Mouse (Mus musculus): ENCODE data around the gene Vinac1. TPM values are rescaled to one million over a fixed set of nuclear protein-coding genes. Genes with fewer than 3 reads are reported as not detected.

The Vinac1 gene
- polyA plus RNA-seq, 1 experiment, result 0.03 TPM

GRCm38 (mm10) chr2:129006194-129006749 is 41.7 kb downstream of the Vinac1 start:
- Histone ChIP-seq H3K36me3 (ENCODE audit: control insufficient read depth, insufficient read depth, low read length) (no peaks in the 10 kb centered on the region), H3K4me1 (ENCODE audit: control insufficient read depth, insufficient read depth, low read length) (no peaks in the 10 kb centered on the region), H3K27me3 (replicated peaks; ENCODE audit: control insufficient read depth, insufficient read depth, low read length) (no peaks in the 10 kb centered on the region), H3K27ac (ENCODE audit: insufficient read depth, low read depth, low read length) (no peak overlapping the region), H3K4me3 (ENCODE audit: insufficient read depth, low read depth, low read length) (no peak overlapping the region)
- no peak for DNase-seq
- TF ChIP-seq CTCF (conservative IDR thresholded peaks at IDR 0.05; ENCODE audit: insufficient read depth, insufficient read length, low read depth, low read length) (no peak), POLR2A (IDR thresholded peaks at IDR 0.05; ENCODE audit: low read depth, low read length) (no peak)
- WGBS, result 82% methylated on average over 4 of the region's 4 CpGs

GRCm38 (mm10) chr2:129004872-129005271 is 43.1 kb downstream of the Vinac1 start:
- Histone ChIP-seq H3K4me1 (ENCODE audit: control insufficient read depth, insufficient read depth, low read length) (no peaks in the 10 kb centered on the region), H3K4me3 (ENCODE audit: insufficient read depth, low read depth, low read length) (no peak overlapping the region), H3K36me3 (ENCODE audit: control insufficient read depth, insufficient read depth, low read length) (no peaks in the 10 kb centered on the region; the same call in 1 of the 2 replicates), H3K27me3 (replicated peaks; ENCODE audit: control insufficient read depth, insufficient read depth, low read length) (no peaks in the 10 kb centered on the region), H3K27ac (ENCODE audit: insufficient read depth, low read depth, low read length) (no peak overlapping the region)
- no peak for DNase-seq
- no peak for TF ChIP-seq POLR2A (IDR thresholded peaks at IDR 0.05; ENCODE audit: low read depth, low read length)
- no peak for TF ChIP-seq CTCF (conservative IDR thresholded peaks at IDR 0.05; ENCODE audit: insufficient read depth, insufficient read length, low read depth, low read length)

- no peak for TF ChIP-seq CTCF (conservative IDR thresholded peaks at IDR 0.05; ENCODE audit: insufficient read depth, insufficient read length, low read depth, low read length)
- TF ChIP-seq POLR2A (IDR thresholded peaks at IDR 0.05; ENCODE audit: low read depth, low read length), result no peak
- WGBS, result 93% methylated on average over 3 of the region's 3 CpGs
- Histone ChIP-seq H3K4me1 (ENCODE audit: control insufficient read depth, insufficient read depth, low read length) (no peaks in the 10 kb centered on the region), H3K27ac (ENCODE audit: insufficient read depth, low read depth, low read length) (no peak overlapping the region), H3K4me3 (ENCODE audit: insufficient read depth, low read depth, low read length) (no peak overlapping the region), H3K27me3 (replicated peaks; ENCODE audit: control insufficient read depth, insufficient read depth, low read length) (no peaks in the 10 kb centered on the region), H3K36me3 (ENCODE audit: control insufficient read depth, insufficient read depth, low read length) (no peaks in the 10 kb centered on the region)
- no peak for DNase-seq
Observed at GRCm38 (mm10) chr2:128984746-128985145, 63.2 kb downstream of the Vinac1 start.

GRCm38 (mm10) chr2:128975572-128975971 is 72.4 kb downstream of the Vinac1 start:
- no peak overlapping the region for H3K4me3 ChIP-seq (ENCODE audit: insufficient read depth, low read depth, low read length)
- H3K27ac ChIP-seq (ENCODE audit: insufficient read depth, low read depth, low read length), result no peak overlapping the region
- TF ChIP-seq POLR2A (IDR thresholded peaks at IDR 0.05; ENCODE audit: low read depth, low read length), result no peak
- no peak for TF ChIP-seq CTCF (conservative IDR thresholded peaks at IDR 0.05; ENCODE audit: insufficient read depth, insufficient read length, low read depth, low read length)
- no peak for DNase-seq
- H3K4me1 ChIP-seq (ENCODE audit: control insufficient read depth, insufficient read depth, low read length), result peaks cover 8% of the 10 kb centered on the region; the same call in 1 of the 2 replicates
- 85% methylated on average over 4 of the region's 4 CpGs for WGBS
- H3K36me3 ChIP-seq (ENCODE audit: control insufficient read depth, insufficient read depth, low read length), result no peaks in the 10 kb centered on the region
- no peaks in the 10 kb centered on the region for H3K27me3 ChIP-seq (replicated peaks; ENCODE audit: control insufficient read depth, insufficient read depth, low read length)

Other genes starting within 250 kb of the Vinac1 start
- 13.8 and 14.1 TPM in 2 replicates for gene Tmem87b, start 230.1 kb downstream of the Vinac1 start, polyA plus RNA-seq (2012; rRNA removed)
- gene Fbln7, start 185.2 kb downstream of the Vinac1 start, polyA plus RNA-seq (2012; rRNA removed), result 15.5 and 17.0 TPM in 2 replicates
- gene Zc3h8, start 104.1 kb downstream of the Vinac1 start, polyA plus RNA-seq (2012; rRNA removed), result 1.3 and 2.5 TPM in 2 replicates
- 1.0 and 1.2 TPM in 2 replicates for gene Zc3h6, start 80.8 kb downstream of the Vinac1 start, polyA plus RNA-seq (2012; rRNA removed)
- 5.7 and 7.0 TPM in 2 replicates for gene Gm10762, start 80.4 kb downstream of the Vinac1 start, polyA plus RNA-seq (2012; rRNA removed)
- 6.3 and 6.6 TPM in 2 replicates for gene Ttl, start 17.8 kb upstream of the Vinac1 start, polyA plus RNA-seq (2012; rRNA removed)
- gene Polr1b, start 52.8 kb upstream of the Vinac1 start, polyA plus RNA-seq (2012; rRNA removed), result 16.7 and 17.3 TPM in 2 replicates
- gene Chchd5, start 81.5 kb upstream of the Vinac1 start, polyA plus RNA-seq (2012; rRNA removed), result 43.1 and 46.8 TPM in 2 replicates
- 14.0 and 14.7 TPM in 2 replicates for gene Slc20a1, start 150.6 kb upstream of the Vinac1 start, polyA plus RNA-seq (2012; rRNA removed)
- gene Ckap2l, start 249.0 kb upstream of the Vinac1 start, polyA plus RNA-seq (2012; rRNA removed), result 0.07 and 0.13 TPM in 2 replicates

Measured in kidney, adult 2 months (tissue).